ENCODE assay signal across 10 mouse cellular contexts in genomic region chr4:148646616-148647015, GRCm38 (mm10). TPM values are rescaled to one million over a fixed set of nuclear protein-coding genes. Genes with fewer than 3 reads are reported as not detected.
DNase-seq lines count a peak whose midpoint lies in the region; ATAC-seq lines count a peak whose summit lies in the region.
"Had no signal": no experiment of that assay in that cellular context is flagged by ENCODE, and none has a peak within 500 bp of the region (broad histone marks: within the 10 kb centered on the region; RNA-seq: fewer than 3 reads in every experiment).

No protein-coding gene starts in this region.

- no peaks in the 10 kb centered on the region for H3K9me3 ChIP-seq in hindbrain, embryonic 16.5 days (ENCODE audit: control insufficient read depth, low read length)
- H3K9me3 ChIP-seq in hindbrain, embryonic 14.5 days (ENCODE audit: control insufficient read depth, low read length): no peaks in the 10 kb centered on the region
- no peaks in the 10 kb centered on the region for H3K9me3 ChIP-seq in midbrain, embryonic 16.5 days (replicated peaks; ENCODE audit: control insufficient read depth, low read length, poor library complexity, severe bottlenecking)
- no peaks in the 10 kb centered on the region for H3K9me3 ChIP-seq in midbrain, embryonic 14.5 days (ENCODE audit: control insufficient read depth, low read length)
- H3K9me3 ChIP-seq: G1E had no signal

- H3K4me1 ChIP-seq in hindbrain, embryonic 16.5 days (ENCODE audit: control insufficient read depth, insufficient read depth, low read depth, low read length): peaks cover 4% of the 10 kb centered on the region; the same call in 1 of the 2 replicates
- H3K4me1 ChIP-seq in hindbrain, embryonic 14.5 days (replicated peaks; ENCODE audit: control insufficient read depth, insufficient read depth, low read length): 0 out of 2 replicates have a peak, but pooled peaks cover 5% of the 10 kb centered on the region
- H3K4me1 ChIP-seq in midbrain, embryonic 16.5 days (ENCODE audit: control insufficient read depth, insufficient read depth, low read length): no peaks in the 10 kb centered on the region
- H3K4me1 ChIP-seq in midbrain, embryonic 14.5 days (ENCODE audit: control insufficient read depth, insufficient read depth, low read length): no peaks in the 10 kb centered on the region

- 51% methylated on average over 11 of the region's 11 CpGs for WGBS in hindbrain, embryonic 16.5 days
- WGBS in hindbrain, embryonic 14.5 days: 65% methylated on average over 11 of the region's 11 CpGs
- WGBS in midbrain, embryonic 16.5 days: 69% methylated on average over 11 of the region's 11 CpGs
- 73% methylated on average over 11 of the region's 11 CpGs for WGBS in midbrain, embryonic 14.5 days

- intact Hi-C loops in left cerebral cortex, postnatal 4 days (cut with DNase I): no loop called here

- no peak for DNase-seq in hindbrain, embryonic 14.5 days (ENCODE audit: low spot score)
- peak; percentile 65 for DNase-seq in Muller cell, postnatal 12 days (ENCODE audit: inconsistent ontology term)
- DNase-seq in cerebellum, postnatal 25 days: peak; percentile 76 to 85
- peak; percentile 59 for DNase-seq in left cerebral cortex, postnatal 4 days
- DNase-seq in spleen, postnatal 14 days (ENCODE audit: low spot score in 2 of 2): no peak
- DNase-seq in midbrain, embryonic 14.5 days: no peak

- no peak overlapping the region for H3K9ac ChIP-seq in hindbrain, embryonic 16.5 days (ENCODE audit: low read depth, low read length)
- H3K9ac ChIP-seq in hindbrain, embryonic 14.5 days: no peak overlapping the region
- H3K9ac ChIP-seq in midbrain, embryonic 16.5 days (ENCODE audit: low read depth, low read length): no peak overlapping the region
- H3K9ac ChIP-seq in midbrain, embryonic 14.5 days (replicated peaks; ENCODE audit: low read length): no peak overlapping the region

- 0 out of 2 replicates have a peak, but pooled peaks have one; percentile 20 for ATAC-seq in hindbrain, embryonic 16.5 days
- ATAC-seq in hindbrain, embryonic 14.5 days (ENCODE audit: low FRiP score): no peak
- no peak for ATAC-seq in midbrain, embryonic 16.5 days
- ATAC-seq in midbrain, embryonic 14.5 days (ENCODE audit: low FRiP score, low TSS enrichment): no peak

- H3K4me2 ChIP-seq in hindbrain, embryonic 16.5 days (ENCODE audit: low read length): no peak overlapping the region
- no peak overlapping the region for H3K4me2 ChIP-seq in hindbrain, embryonic 14.5 days (replicated peaks)
- no peak overlapping the region for H3K4me2 ChIP-seq in midbrain, embryonic 16.5 days (ENCODE audit: low read length)
- no peak overlapping the region for H3K4me2 ChIP-seq in midbrain, embryonic 14.5 days (ENCODE audit: low read length)

- no peaks in the 10 kb centered on the region for H3K27me3 ChIP-seq in hindbrain, embryonic 16.5 days (replicated peaks; ENCODE audit: control insufficient read depth, insufficient read depth, low read length)
- H3K27me3 ChIP-seq in hindbrain, embryonic 14.5 days (ENCODE audit: control insufficient read depth, insufficient read depth, low read length): no peaks in the 10 kb centered on the region
- no peaks in the 10 kb centered on the region; the same call in 1 of the 2 replicates for H3K27me3 ChIP-seq in midbrain, embryonic 16.5 days (ENCODE audit: control insufficient read depth, insufficient read depth, low read depth, low read length)
- H3K27me3 ChIP-seq in midbrain, embryonic 14.5 days (ENCODE audit: control insufficient read depth, insufficient read depth, low read length): no peaks in the 10 kb centered on the region

- no peaks in the 10 kb centered on the region for H3K36me3 ChIP-seq in hindbrain, embryonic 16.5 days (ENCODE audit: control insufficient read depth, insufficient read depth, low read length)
- no peaks in the 10 kb centered on the region for H3K36me3 ChIP-seq in hindbrain, embryonic 14.5 days (replicated peaks; ENCODE audit: control insufficient read depth, insufficient read depth)
- no peaks in the 10 kb centered on the region for H3K36me3 ChIP-seq in midbrain, embryonic 16.5 days (ENCODE audit: control insufficient read depth, insufficient read depth, low read length)
- H3K36me3 ChIP-seq in midbrain, embryonic 14.5 days (ENCODE audit: control insufficient read depth, insufficient read depth, low read length): no peaks in the 10 kb centered on the region
- H3K36me3 ChIP-seq: G1E had no signal

- no peak overlapping the region for H3K4me3 ChIP-seq in hindbrain, embryonic 16.5 days (ENCODE audit: low read length)
- no peak overlapping the region for H3K4me3 ChIP-seq in hindbrain, embryonic 14.5 days (replicated peaks; ENCODE audit: low read length)
- no peak overlapping the region for H3K4me3 ChIP-seq in midbrain, embryonic 16.5 days (ENCODE audit: low read depth, low read length)
- H3K4me3 ChIP-seq in midbrain, embryonic 14.5 days (replicated peaks; ENCODE audit: low read depth, low read length): no peak overlapping the region

- no peak overlapping the region for H3K27ac ChIP-seq in hindbrain, embryonic 16.5 days (ENCODE audit: low read depth, low read length)
- H3K27ac ChIP-seq in hindbrain, embryonic 14.5 days: no peak overlapping the region
- H3K27ac ChIP-seq in midbrain, embryonic 16.5 days (ENCODE audit: low read length): no peak overlapping the region
- no peak overlapping the region for H3K27ac ChIP-seq in midbrain, embryonic 14.5 days (replicated peaks; ENCODE audit: low read depth, low read length)

RNA-seq across cellular contexts. Expression of gene Gm572, which starts 3.5 kb away (rescaled TPM):
- polyA plus RNA-seq in hindbrain, embryonic 16.5 days (2015; fragmentation: Nextera tagmentation; extraction: Ambion mirVana): not detected in 2 replicates
- not detected in 2 replicates for polyA plus RNA-seq in hindbrain, embryonic 14.5 days (2014; fragmentation: Nextera tagmentation; extraction: Ambion mirVana)
- total RNA-seq in left cerebral cortex, postnatal 4 days (2021): not detected
- not detected in 2 replicates for polyA plus RNA-seq in midbrain, embryonic 16.5 days (2015; fragmentation: Nextera tagmentation; extraction: Ambion mirVana)
- polyA plus RNA-seq in midbrain, embryonic 14.5 days (2014; fragmentation: Nextera tagmentation; extraction: Ambion mirVana): not detected in 2 replicates
- total RNA-seq: G1E had no signal
- polyA plus RNA-seq: embryonic facial prominence, embryonic 11.5 days; G1E had no signal

RNA-seq across cellular contexts. Expression of gene Tardbp, which starts 19.8 kb away (rescaled TPM):
- polyA plus RNA-seq in hindbrain, embryonic 16.5 days (2015; fragmentation: Nextera tagmentation; extraction: Ambion mirVana): 157 and 162 TPM in 2 replicates
- 80.4 and 91.1 TPM in 2 replicates for polyA plus RNA-seq in hindbrain, embryonic 14.5 days (2014; fragmentation: Nextera tagmentation; extraction: Ambion mirVana)
- 100 to 1,000 TPM; 263 to 324 TPM for total RNA-seq in left cerebral cortex, postnatal 4 days (2021)
- 166 and 198 TPM in 2 replicates for polyA plus RNA-seq in midbrain, embryonic 16.5 days (2015; fragmentation: Nextera tagmentation; extraction: Ambion mirVana)
- 105 and 106 TPM in 2 replicates for polyA plus RNA-seq in midbrain, embryonic 14.5 days (2014; fragmentation: Nextera tagmentation; extraction: Ambion mirVana)

RNA-seq across cellular contexts. Expression of gene Masp2, which starts 44.3 kb away (rescaled TPM):
- 0.72 and 0.95 TPM in 2 replicates for polyA plus RNA-seq in hindbrain, embryonic 16.5 days (2015; fragmentation: Nextera tagmentation; extraction: Ambion mirVana)
- 0.20 and 1.2 TPM in 2 replicates for polyA plus RNA-seq in hindbrain, embryonic 14.5 days (2014; fragmentation: Nextera tagmentation; extraction: Ambion mirVana)
- 1 to 10 TPM; 2.1 to 2.3 TPM for total RNA-seq in left cerebral cortex, postnatal 4 days (2021)
- 1.2 TPM in 2 replicates for polyA plus RNA-seq in midbrain, embryonic 16.5 days (2015; fragmentation: Nextera tagmentation; extraction: Ambion mirVana)
- polyA plus RNA-seq in midbrain, embryonic 14.5 days (2014; fragmentation: Nextera tagmentation; extraction: Ambion mirVana): 0.51 and 1.00 TPM in 2 replicates
- polyA plus RNA-seq: embryonic facial prominence, embryonic 11.5 days had no signal

RNA-seq across cellular contexts. Expression of gene Srm, which starts 55.3 kb away (rescaled TPM):
- polyA plus RNA-seq in hindbrain, embryonic 16.5 days (2015; fragmentation: Nextera tagmentation; extraction: Ambion mirVana): 179 and 186 TPM in 2 replicates
- 180 and 191 TPM in 2 replicates for polyA plus RNA-seq in hindbrain, embryonic 14.5 days (2014; fragmentation: Nextera tagmentation; extraction: Ambion mirVana)
- 100 to 1,000 TPM; 107 to 109 TPM for total RNA-seq in left cerebral cortex, postnatal 4 days (2021)
- 147 and 162 TPM in 2 replicates for polyA plus RNA-seq in midbrain, embryonic 16.5 days (2015; fragmentation: Nextera tagmentation; extraction: Ambion mirVana)
- 146 and 171 TPM in 2 replicates for polyA plus RNA-seq in midbrain, embryonic 14.5 days (2014; fragmentation: Nextera tagmentation; extraction: Ambion mirVana)

Comparison
In these comparisons a context has a peak if more than half of its experiments do, and no peak if none do; other contexts are left out.
1. DNase-seq: peak in Muller cell, postnatal 12 days (single experiment), cerebellum, postnatal 25 days (2 of 2) and left cerebral cortex, postnatal 4 days (single experiment); none in hindbrain, embryonic 14.5 days (single experiment), spleen, postnatal 14 days (0 of 2) and midbrain, embryonic 14.5 days (single experiment).